Mouse (Mus musculus): ENCODE data around the gene Dnaja3.
A peak's percentile ranks its signal among the peaks of the same experiment; 100 is the strongest.
"Not testable (repeated sequence)": the region's sequence is repeated elsewhere in the genome, so short reads cannot be mapped to it uniquely, and the experiment has no call there.

The Dnaja3 gene

GRCm38 (mm10) chr16:4665726-4666125 lies 25.9 kb downstream of the Dnaja3 start:
- DNase-seq (ENCODE audit: low spot score) = no peak

GRCm38 (mm10) chr16:4667190-4667808 lies 27.5 kb downstream of the Dnaja3 start:
- peak; percentile 96 for DNase-seq (ENCODE audit: low spot score)

- no peak for DNase-seq (ENCODE audit: low spot score)
Observed at GRCm38 (mm10) chr16:4670317-4670716, 30.5 kb downstream of the Dnaja3 start.

GRCm38 (mm10) chr16:4674091-4674490 lies 34.3 kb downstream of the Dnaja3 start:
- DNase-seq (ENCODE audit: low spot score) = no peak

- DNase-seq (ENCODE audit: low spot score) = no peak
Observed at GRCm38 (mm10) chr16:4676836-4677235, 37.0 kb downstream of the Dnaja3 start.

GRCm38 (mm10) chr16:4678080-4678479 lies 38.3 kb downstream of the Dnaja3 start:
- no peak for DNase-seq (ENCODE audit: low spot score)

GRCm38 (mm10) chr16:4679121-4680018 lies 39.6 kb downstream of the Dnaja3 start, which contains the start of gene Coro7:
Gene Coro7 (minus strand): TSS chr16:4679777.
- DNase-seq (ENCODE audit: low spot score) = peak; percentile 94

- DNase-seq (ENCODE audit: low spot score) = not testable (repeated sequence)
Observed at GRCm38 (mm10) chr16:4680922-4681455, 41.2 kb downstream of the Dnaja3 start.

GRCm38 (mm10) chr16:4682628-4683179 lies 42.9 kb downstream of the Dnaja3 start:
- no peak for DNase-seq (ENCODE audit: low spot score)

GRCm38 (mm10) chr16:4683193-4683580 lies 43.4 kb downstream of the Dnaja3 start:
- DNase-seq (ENCODE audit: low spot score) = no peak

GRCm38 (mm10) chr16:4683581-4684456 lies 44.0 kb downstream of the Dnaja3 start:
- peak; percentile 98 for DNase-seq (ENCODE audit: low spot score)

- no peak for DNase-seq (ENCODE audit: low spot score)
Observed at GRCm38 (mm10) chr16:4684457-4684791, 44.6 kb downstream of the Dnaja3 start.

GRCm38 (mm10) chr16:4689371-4689770 lies 49.6 kb downstream of the Dnaja3 start:
- DNase-seq (ENCODE audit: low spot score) = peak; percentile 32

GRCm38 (mm10) chr16:4701211-4701610 lies 61.4 kb downstream of the Dnaja3 start:
- DNase-seq (ENCODE audit: low spot score) = no peak

GRCm38 (mm10) chr16:4702646-4703045 lies 62.9 kb downstream of the Dnaja3 start:
- no peak for DNase-seq (ENCODE audit: low spot score)

GRCm38 (mm10) chr16:4705541-4705940 lies 65.8 kb downstream of the Dnaja3 start:
- no peak for DNase-seq (ENCODE audit: low spot score)

- no peak for DNase-seq (ENCODE audit: low spot score)
Observed at GRCm38 (mm10) chr16:4711173-4711572, 71.4 kb downstream of the Dnaja3 start.

- no peak for DNase-seq (ENCODE audit: low spot score)
Observed at GRCm38 (mm10) chr16:4713861-4714710, 74.3 kb downstream of the Dnaja3 start.

- DNase-seq (ENCODE audit: low spot score) = no peak
Observed at GRCm38 (mm10) chr16:4717866-4718265, 78.1 kb downstream of the Dnaja3 start.

- peak; percentile 83 for DNase-seq (ENCODE audit: low spot score)
Observed at GRCm38 (mm10) chr16:4718753-4719518, 79.1 kb downstream of the Dnaja3 start, which contains the start of gene Nmral1. Gene Nmral1 (minus strand): TSS chr16:4719356.
